Mouse (Mus musculus) erythroblast, adult 5-6 weeks (primary cell): ENCODE results near the gene Tmem8b. TPM values are rescaled to one million over a fixed set of nuclear protein-coding genes. Genes with fewer than 3 reads are reported as not detected.

Experiments
- ATAC-seq: replicated peaks from 2 replicates; pipeline ENCODE4 v1.8.0; 2016; ENCODE audit warnings: moderate number of reproducible peaks, mild to moderate bottlenecking, moderate TSS enrichment, inconsistent platforms; ENCODE audit not compliant: poor library complexity, low FRiP score, severe bottlenecking
- total RNA-seq, 2 experiments: library from RNA; stranded (forward) in 1 of 2; stranded (reverse) in 1 of 2; fragments of 150-400 nt in 1 of 2; fragments of 200-764, 138-1000 nt in 1 of 2; gene quantifications; 2 replicates each; pipeline versions ENCODE4 v1.2.3 to v1.2.4; 2015 to 2017; ENCODE audit warnings: low replicate concordance in 2 of 2

Gene Tmem8b
- total RNA-seq, 2 experiments from 2014 or later, result not detected

- ATAC-seq, result no peak
Observed at GRCm38 (mm10) chr4:43705991-43706390, 37.2 kb downstream of the Tmem8b start.

- no peak for ATAC-seq
Observed at GRCm38 (mm10) chr4:43709869-43710268, 41.1 kb downstream of the Tmem8b start, which contains the start of gene Olfr71. Gene Olfr71, minus strand, starts transcription at chr4:43710255.

- no peak for ATAC-seq
Observed at GRCm38 (mm10) chr4:43711821-43712220, 43.0 kb downstream of the Tmem8b start.

GRCm38 (mm10) chr4:43713652-43714219 is 45.0 kb downstream of the Tmem8b start:
- no peak for ATAC-seq

- ATAC-seq, result no peak
Observed at GRCm38 (mm10) chr4:43720491-43721228, 51.9 kb downstream of the Tmem8b start.

GRCm38 (mm10) chr4:43722191-43722590 is 53.4 kb downstream of the Tmem8b start:
- no peak for ATAC-seq

- ATAC-seq, result no peak
Observed at GRCm38 (mm10) chr4:43724764-43725163, 56.0 kb downstream of the Tmem8b start.

- no peak for ATAC-seq
Observed at GRCm38 (mm10) chr4:43726228-43726993, 57.6 kb downstream of the Tmem8b start.

- ATAC-seq, result no peak
Observed at GRCm38 (mm10) chr4:43726995-43727394, 58.2 kb downstream of the Tmem8b start, which contains the start of gene Hrct1. Gene Hrct1, plus strand, starts transcription at chr4:43727188.

GRCm38 (mm10) chr4:43727718-43728575 is 59.2 kb downstream of the Tmem8b start:
- no peak for ATAC-seq

- ATAC-seq, result no peak
Observed at GRCm38 (mm10) chr4:43728576-43728954, 59.8 kb downstream of the Tmem8b start.

GRCm38 (mm10) chr4:43729126-43729525 is 60.4 kb downstream of the Tmem8b start:
- ATAC-seq, result no peak

GRCm38 (mm10) chr4:43729794-43730550 is 61.2 kb downstream of the Tmem8b start, which contains the start of gene Spaar:
Gene Spaar, plus strand, starts transcription at chr4:43730034.
- no peak for ATAC-seq

- ATAC-seq, result no peak
Observed at GRCm38 (mm10) chr4:43730750-43731297, 62.1 kb downstream of the Tmem8b start.

- no peak for ATAC-seq
Observed at GRCm38 (mm10) chr4:43732171-43732570, 63.4 kb downstream of the Tmem8b start.

GRCm38 (mm10) chr4:43733186-43733585 is 64.4 kb downstream of the Tmem8b start:
- no peak for ATAC-seq

GRCm38 (mm10) chr4:43737144-43737543 is 68.4 kb downstream of the Tmem8b start:
- no peak for ATAC-seq

GRCm38 (mm10) chr4:43738989-43739674 is 70.4 kb downstream of the Tmem8b start:
- ATAC-seq, result no peak
